Mouse (Mus musculus) CD4-positive naive resting alpha-beta T cell, adult 76 days (primary cell): Measurements from ENCODE around the gene Ly75. TPM values are rescaled to one million over a fixed set of nuclear protein-coding genes. Genes with fewer than 3 reads are reported as not detected.

Experiments used
- total RNA-seq: library from RNA; stranded (reverse); gene quantifications from one replicate; pipeline ENCODE4 v1.2.4, GENCODE M21; 2023

The Ly75 gene
- total RNA-seq, result 20.3 TPM

DNA sequence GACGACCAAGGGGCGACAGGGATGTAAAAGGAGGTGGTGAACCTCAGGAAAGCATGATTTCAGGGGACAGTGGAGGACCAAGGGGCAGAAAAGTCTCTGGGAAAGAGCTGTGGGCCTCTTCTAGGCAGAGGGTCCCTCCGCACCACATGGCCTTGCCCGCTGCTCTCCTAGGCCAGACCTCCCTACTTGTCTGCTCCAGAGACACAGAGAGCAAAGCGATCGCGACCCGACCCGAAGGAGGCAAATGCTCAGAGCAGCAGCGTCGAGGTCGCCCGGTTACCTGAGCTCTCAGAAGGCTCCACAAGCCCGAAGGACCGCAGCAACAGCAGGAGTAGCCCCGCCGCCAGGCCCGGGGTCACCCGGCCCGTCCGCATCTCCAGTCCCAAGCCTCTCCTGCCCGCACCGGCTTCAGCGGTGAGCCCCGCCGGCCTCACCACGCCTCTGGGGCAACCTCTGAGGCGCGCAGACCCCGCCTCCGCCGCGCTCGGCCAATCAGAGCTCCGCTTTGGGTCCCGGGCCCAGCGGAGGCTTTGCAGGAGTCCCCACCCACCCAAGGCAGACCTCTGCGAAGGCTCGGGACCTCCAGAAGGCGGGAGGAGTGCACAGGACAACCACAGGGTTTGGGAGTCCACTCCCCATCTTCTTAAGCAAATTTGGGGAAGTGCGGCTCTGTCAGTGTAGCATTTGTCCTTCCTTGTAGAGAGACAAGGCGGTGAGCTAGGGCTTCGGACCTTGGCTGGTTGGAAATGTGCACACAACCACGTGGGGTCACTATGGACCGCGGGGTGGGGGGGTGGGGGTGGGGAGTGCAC lies at the start of gene Ly75:
Gene Ly75, minus strand, starts transcription at position 446 of the 812 bp plus-strand sequence.

DNA sequence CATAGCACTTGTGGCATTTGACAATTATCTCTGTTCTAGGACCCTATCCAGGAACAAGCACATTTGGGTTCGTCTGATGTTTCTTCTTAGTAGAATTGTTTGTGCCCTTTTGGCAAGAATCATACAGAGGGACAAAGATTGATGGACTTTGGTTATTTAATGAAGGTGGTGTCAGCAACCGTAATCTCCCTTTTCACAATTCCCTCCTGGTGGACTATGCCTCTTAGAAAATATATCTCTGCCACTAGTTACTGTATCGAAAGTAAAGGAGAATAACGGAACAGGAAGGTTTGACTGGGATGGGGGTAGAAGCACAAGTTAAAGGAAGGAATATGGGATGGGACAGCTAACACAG lies 98.7 kb downstream of the Ly75 start, which contains the start of gene Cd302:
Gene Cd302, minus strand, starts transcription at position 22 of the 355 bp plus-strand sequence.

Other genes with a start within 250 kb of the Ly75 start
- gene Baz2b, start 173.5 kb downstream of the Ly75 start, total RNA-seq, result 118 TPM
- 413 TPM for gene March7, start 173.4 kb downstream of the Ly75 start, total RNA-seq
- 0.41 TPM for gene Cd302, start 98.8 kb downstream of the Ly75 start, total RNA-seq
- not detected for gene Pla2r1, start 170.0 kb upstream of the Ly75 start, total RNA-seq